9 mouse cellular contexts compared by ENCODE assay signal in genomic region chr1:91874633-91875032, GRCm38 (mm10).
DNase-seq lines count a peak whose midpoint lies in the region; ATAC-seq and TF ChIP-seq lines count a peak whose summit lies in the region.
"Had no signal": no experiment of that assay in that cellular context is flagged by ENCODE, and none has a peak within 500 bp of the region (broad histone marks: within the 10 kb centered on the region; RNA-seq: fewer than 3 reads in every experiment).

No protein-coding gene starts in this region.

- H3K9ac ChIP-seq in neural tube, embryonic 15.5 days (replicated peaks), result no peak overlapping the region
- no peak overlapping the region for H3K9ac ChIP-seq in hindbrain, postnatal 0 days (replicated peaks; ENCODE audit: low read length)
- H3K9ac ChIP-seq: neural tube, embryonic 12.5 days had no signal

- H3K4me3 ChIP-seq in neural tube, embryonic 15.5 days (replicated peaks), result no peak overlapping the region
- no peak overlapping the region for H3K4me3 ChIP-seq in bone marrow macrophage, adult 2 months (ENCODE audit: insufficient read depth, low read length)
- no peak overlapping the region for H3K4me3 ChIP-seq in hindbrain, postnatal 0 days (ENCODE audit: low read length)
- H3K4me3 ChIP-seq in limb, embryonic 10.5 days, result no peak overlapping the region
- H3K4me3 ChIP-seq in olfactory bulb, adult 2 months (ENCODE audit: insufficient read depth, low read depth, low read length), result no peak overlapping the region
- H3K4me3 ChIP-seq: neural tube, embryonic 12.5 days had no signal

- H3K9me3 ChIP-seq in neural tube, embryonic 15.5 days (replicated peaks), result no peaks in the 10 kb centered on the region
- H3K9me3 ChIP-seq in hindbrain, postnatal 0 days (ENCODE audit: low read length), result no peaks in the 10 kb centered on the region
- no peaks in the 10 kb centered on the region for H3K9me3 ChIP-seq in limb, embryonic 10.5 days (replicated peaks)
- H3K9me3 ChIP-seq: neural tube, embryonic 12.5 days had no signal

- ATAC-seq in neural tube, embryonic 15.5 days (ENCODE audit: low FRiP score), result no peak
- peak; percentile 48; the same call in 1 of the 2 replicates for ATAC-seq in erythroid progenitor cell, adult 5-6 weeks (replicated peaks; ENCODE audit: low FRiP score, poor library complexity, severe bottlenecking)
- 0 out of 2 replicates have a peak, but pooled peaks have one; percentile 25 for ATAC-seq in hindbrain, postnatal 0 days

- peaks cover 27% of the 10 kb centered on the region for H3K4me1 ChIP-seq in neural tube, embryonic 15.5 days
- no peaks in the 10 kb centered on the region for H3K4me1 ChIP-seq in bone marrow macrophage, adult 2 months (ENCODE audit: control insufficient read depth, insufficient read depth, low read length)
- H3K4me1 ChIP-seq in hindbrain, postnatal 0 days (ENCODE audit: insufficient read depth, low read length), result peaks cover 10% of the 10 kb centered on the region; the same call in 1 of the 2 replicates
- peaks cover 62% of the 10 kb centered on the region for H3K4me1 ChIP-seq in limb, embryonic 10.5 days
- H3K4me1 ChIP-seq in olfactory bulb, adult 2 months (ENCODE audit: control insufficient read depth, insufficient read depth, low read length), result peaks cover 19% of the 10 kb centered on the region

- WGBS in neural tube, embryonic 15.5 days, result 18% methylated on average over 2 of the region's 2 CpGs
- 13% methylated on average over 2 of the region's 2 CpGs for WGBS in hindbrain, postnatal 0 days
- WGBS in limb, embryonic 10.5 days, result 18% methylated on average over 2 of the region's 2 CpGs
- 18% methylated on average over 2 of the region's 2 CpGs for WGBS in olfactory bulb, adult 2 months

- TF ChIP-seq CTCF in bone marrow macrophage, adult 2 months (IDR thresholded peaks at IDR 0.05; ENCODE audit: low read depth, low read length), result peak; percentile 60
- TF ChIP-seq CTCF in hindbrain, postnatal 0 days (IDR thresholded peaks at IDR 0.05; ENCODE audit: low read depth), result peak; percentile 88
- TF ChIP-seq CTCF in olfactory bulb, adult 2 months (IDR thresholded peaks at IDR 0.05; ENCODE audit: insufficient read depth, low read depth, low read length), result peak; percentile 50; the same call in 1 of the 2 replicates

- DNase-seq in neural tube, embryonic 10.5 days (ENCODE audit: extremely low spot score, low spot score), result peak; percentile 81
- peak; percentile 73 for DNase-seq in hindbrain, postnatal 0 days (ENCODE audit: low spot score)
- peak; percentile 86 for DNase-seq in limb, embryonic 10.5 days (ENCODE audit: low spot score)
- peak; percentile 75 for DNase-seq in urinary bladder, postnatal 25 days (ENCODE audit: low spot score)

- no peaks in the 10 kb centered on the region for H3K36me3 ChIP-seq in neural tube, embryonic 15.5 days
- no peaks in the 10 kb centered on the region for H3K36me3 ChIP-seq in hindbrain, postnatal 0 days (ENCODE audit: insufficient read depth, low read length)
- H3K36me3 ChIP-seq in limb, embryonic 10.5 days, result no peaks in the 10 kb centered on the region
- H3K36me3 ChIP-seq: neural tube, embryonic 12.5 days had no signal

- H3K4me2 ChIP-seq in neural tube, embryonic 15.5 days, result no peak overlapping the region
- no peak overlapping the region for H3K4me2 ChIP-seq in hindbrain, postnatal 0 days (ENCODE audit: low read depth, low read length)
- H3K4me2 ChIP-seq: neural tube, embryonic 12.5 days had no signal

- H3K27me3 ChIP-seq in neural tube, embryonic 15.5 days (replicated peaks), result no peaks in the 10 kb centered on the region; the same call in 1 of the 2 replicates
- H3K27me3 ChIP-seq in hindbrain, postnatal 0 days (ENCODE audit: insufficient read depth, low read length), result no peaks in the 10 kb centered on the region
- no peaks in the 10 kb centered on the region for H3K27me3 ChIP-seq in limb, embryonic 10.5 days (ENCODE audit: low read depth, poor library complexity, severe bottlenecking)
- H3K27me3 ChIP-seq: neural tube, embryonic 12.5 days had no signal

- H3K27ac ChIP-seq in neural tube, embryonic 15.5 days (replicated peaks), result no peak overlapping the region
- H3K27ac ChIP-seq in bone marrow macrophage, adult 2 months (ENCODE audit: insufficient read depth, low read depth, low read length), result no peak overlapping the region
- no peak overlapping the region for H3K27ac ChIP-seq in hindbrain, postnatal 0 days
- H3K27ac ChIP-seq in limb, embryonic 10.5 days, result peak overlapping the region; percentile 3; the same call in 1 of the 2 replicates
- no peak overlapping the region for H3K27ac ChIP-seq in olfactory bulb, adult 2 months (ENCODE audit: insufficient read depth, low read depth, low read length)
- H3K27ac ChIP-seq: neural tube, embryonic 12.5 days had no signal

- TF ChIP-seq POLR2A in bone marrow macrophage, adult 2 months (IDR thresholded peaks at IDR 0.05; ENCODE audit: borderline replicate concordance, low read depth, low read length), result no peak
- no peak for TF ChIP-seq POLR2A in olfactory bulb, adult 2 months (IDR thresholded peaks at IDR 0.05; ENCODE audit: insufficient read depth, low read depth, low read length)
